Mouse (Mus musculus) olfactory bulb, adult 2 months (tissue): ENCODE data around the gene Atp4a. TPM values are rescaled to one million over a fixed set of nuclear protein-coding genes. Genes with fewer than 3 reads are reported as not detected.

Source experiments
- H3K27ac ChIP-seq: fragments of 200-500 bp; 2 replicates; pipeline ENCODE4 v1.5.1; 2012; ENCODE audit warnings: low read depth, low read length; ENCODE audit not compliant: insufficient read depth
- H3K4me1 ChIP-seq: fragments of 200-500 bp; 2 replicates; pipeline ENCODE4 v1.6.1; 2012; ENCODE audit warnings: low read length; ENCODE audit not compliant: control insufficient read depth, insufficient read depth
- H3K4me3 ChIP-seq: fragments of 200-500 bp; 2 replicates; pipeline ENCODE4 v1.5.1; 2012; ENCODE audit warnings: mild to moderate bottlenecking, low read depth, low read length, moderate library complexity; ENCODE audit not compliant: insufficient read depth
- CTCF ChIP-seq: fragments of 200-500 bp; IDR thresholded peaks from 2 replicates; pipeline ENCODE4 v1.5.1; 2012; ENCODE audit warnings: low read depth, mild to moderate bottlenecking, low read length, moderate library complexity; ENCODE audit not compliant: insufficient read depth
- POLR2A ChIP-seq: fragments of 200-500 bp; IDR thresholded peaks from 2 replicates; pipeline ENCODE4 v1.6.1; 2012; ENCODE audit warnings: mild to moderate bottlenecking, low read depth, low read length, moderate library complexity; ENCODE audit not compliant: insufficient read depth
- WGBS: fragments of 180-500 bp; shearing (Covaris S2); methylation state at CpG from one replicate; pipeline ENCODE4 v1.1.7; 2018; 5-methylcytosine and 5-hydroxymethylcytosine counted together
- polyA plus RNA-seq: library from polyadenylated mRNA; stranded (reverse); fragments of >200 nt; gene quantifications from 2 replicates; pipeline ENCODE4 v1.2.4, GENCODE M21; 2012; ENCODE audit warnings: low replicate concordance; ENCODE audit not compliant: missing spikeins, insufficient read depth, insufficient read length

The Atp4a gene
- not detected in 2 replicates for polyA plus RNA-seq

GRCm38 (mm10) chr7:30711942-30712341, at the start of gene Atp4a:
Atp4a (plus strand) TSS chr7:30712209.
- TF ChIP-seq POLR2A: no peak
- TF ChIP-seq CTCF: no peak
- Histone ChIP-seq H3K4me1 (peaks cover 2% of the 10 kb centered on the region), H3K4me3 (no peak within 1 kb of the TSS), H3K27ac (no peak within 1 kb of the TSS)
- 80% methylated on average over 3 of the region's 3 CpGs for WGBS

- H3K4me1 ChIP-seq: no peaks in the 10 kb centered on the region
- under 1% methylated on average over 34 of the region's 34 CpGs for WGBS
- peak; percentile 68 for TF ChIP-seq POLR2A
- no peak for TF ChIP-seq CTCF
- peak within 1 kb of the TSS; percentile 43 for H3K27ac ChIP-seq
- H3K4me3 ChIP-seq: peak within 1 kb of the TSS; percentile 93
Observed at GRCm38 (mm10) chr7:30664529-30665200, 47.3 kb upstream of the Atp4a start, which contains the start of gene Haus5. Haus5 (minus strand) TSS chr7:30664994.

- H3K4me1 ChIP-seq: no peaks in the 10 kb centered on the region
- 3% methylated on average over 11 of the region's 11 CpGs for whole genome bisulfite sequencing
- peak overlapping the region; percentile 93 for H3K4me3 ChIP-seq
- TF ChIP-seq POLR2A (no peak), CTCF (no peak)
- H3K27ac ChIP-seq: peak overlapping the region; percentile 43; the same call in 1 of the 2 replicates
Observed at GRCm38 (mm10) chr7:30665321-30665720, 46.7 kb upstream of the Atp4a start.

- no peak for TF ChIP-seq CTCF
- TF ChIP-seq POLR2A: no peak
- H3K4me1 ChIP-seq: no peaks in the 10 kb centered on the region
- no peak overlapping the region for H3K27ac ChIP-seq
- 49% methylated on average over 3 of the region's 3 CpGs for WGBS
- no peak overlapping the region for H3K4me3 ChIP-seq
Observed at GRCm38 (mm10) chr7:30669229-30669628, 42.8 kb upstream of the Atp4a start.

DNA sequence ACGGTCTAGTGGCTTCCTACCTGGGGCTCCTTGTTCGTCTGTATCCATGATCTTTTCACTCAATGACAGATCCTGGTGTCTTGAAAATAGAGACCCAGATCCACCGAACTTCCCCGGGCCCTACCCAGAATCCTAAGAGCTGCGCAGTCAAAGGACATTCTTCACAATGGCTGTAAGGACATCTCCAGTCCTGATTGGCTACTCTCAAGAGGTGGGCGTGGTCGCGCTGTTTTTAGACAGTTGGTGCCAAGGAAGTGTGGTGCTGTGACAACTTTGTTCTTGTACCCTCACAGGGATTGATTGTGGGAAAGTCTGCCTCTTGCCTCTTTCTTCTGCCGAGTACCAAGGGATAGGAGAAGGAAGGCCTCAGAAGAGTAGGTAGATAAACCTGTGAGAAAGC, 40.5 kb upstream of the Atp4a start, which contains the start of gene Pmis2:
Gene Pmis2 (minus strand): TSS at position 126 of the 400 bp plus-strand sequence.
- no peaks in the 10 kb centered on the region for H3K4me1 ChIP-seq
- H3K4me3 ChIP-seq: no peak within 1 kb of the TSS
- WGBS: 72% methylated on average over 9 of the region's 9 CpGs
- no peak for TF ChIP-seq CTCF
- TF ChIP-seq POLR2A: no peak
- no peak within 1 kb of the TSS for H3K27ac ChIP-seq

- Histone ChIP-seq H3K4me1 (no peaks in the 10 kb centered on the region), H3K27ac (no peak overlapping the region), H3K4me3 (no peak overlapping the region)
- no peak for TF ChIP-seq CTCF
- no peak for TF ChIP-seq POLR2A
- WGBS: 39% methylated on average over 5 of the region's 5 CpGs
Observed at GRCm38 (mm10) chr7:30678263-30678975, 33.6 kb upstream of the Atp4a start.

DNA sequence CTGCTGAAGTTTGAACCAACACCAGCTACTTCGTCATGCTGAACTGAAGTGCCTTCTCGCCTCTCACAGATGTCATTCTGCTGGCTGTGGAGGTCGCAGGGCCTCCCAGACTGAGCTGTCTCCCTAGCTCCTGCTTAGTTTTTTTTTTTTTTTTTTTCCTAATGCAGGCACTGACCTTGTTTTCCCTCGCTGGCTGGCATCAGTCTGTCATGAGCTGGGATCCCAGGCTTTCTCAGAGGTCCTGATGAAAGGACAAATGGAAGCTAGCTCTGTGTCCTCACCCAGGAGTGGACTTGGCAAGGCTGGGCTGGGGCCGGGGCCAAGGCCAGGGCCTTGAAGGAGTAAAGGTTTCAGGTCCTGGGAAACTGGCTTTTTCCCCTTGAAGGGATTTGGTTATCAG, 30.1 kb upstream of the Atp4a start:
- WGBS: 69% methylated on average over 5 of the region's 5 CpGs
- Histone ChIP-seq H3K4me1 (no peaks in the 10 kb centered on the region), H3K27ac (no peak overlapping the region), H3K4me3 (no peak overlapping the region)
- TF ChIP-seq POLR2A (no peak), CTCF (no peak)

- Histone ChIP-seq H3K27ac (no peak overlapping the region), H3K4me3 (no peak overlapping the region), H3K4me1 (0 out of 2 replicates have a peak, but pooled peaks cover 3% of the 10 kb centered on the region)
- TF ChIP-seq POLR2A: no peak
- no peak for TF ChIP-seq CTCF
- WGBS: 78% methylated on average over 2 of the region's 2 CpGs
Observed at GRCm38 (mm10) chr7:30683425-30683824, 28.6 kb upstream of the Atp4a start.

- 71% methylated on average over 6 of the region's 6 CpGs for WGBS
- Histone ChIP-seq H3K4me1 (0 out of 2 replicates have a peak, but pooled peaks cover 3% of the 10 kb centered on the region), H3K4me3 (no peak overlapping the region), H3K27ac (no peak overlapping the region)
- TF ChIP-seq CTCF (no peak), POLR2A (no peak)
Observed at GRCm38 (mm10) chr7:30688325-30688724, 23.7 kb upstream of the Atp4a start.

DNA sequence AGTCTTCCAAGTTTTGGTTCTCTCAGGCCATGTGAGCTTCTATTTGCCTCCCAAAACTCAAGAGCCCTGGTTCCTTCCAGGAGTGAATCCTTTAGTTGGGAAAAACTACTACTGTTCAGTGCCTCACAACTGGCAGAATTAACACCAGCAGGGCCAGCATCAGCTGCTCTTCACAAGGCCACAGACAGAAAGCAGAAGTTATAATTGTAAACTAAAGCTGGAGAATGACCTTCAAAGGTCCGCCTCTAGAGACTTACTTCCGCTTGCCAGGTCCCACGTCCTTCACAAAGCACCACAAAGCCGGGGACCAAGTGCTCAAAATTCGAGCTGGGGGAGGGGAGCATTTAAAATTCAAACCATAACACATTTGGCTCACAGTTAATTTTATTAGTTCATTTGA, 13.9 kb upstream of the Atp4a start:
- no peaks in the 10 kb centered on the region for H3K4me1 ChIP-seq
- no peak overlapping the region for H3K27ac ChIP-seq
- WGBS: 64% methylated on average over 5 of the region's 5 CpGs
- no peak for TF ChIP-seq POLR2A
- no peak for TF ChIP-seq CTCF
- no peak overlapping the region for H3K4me3 ChIP-seq
